Mouse (Mus musculus) liver, postnatal 0 days (tissue): ENCODE data around the gene Tnfsf15. TPM values are rescaled to one million over a fixed set of nuclear protein-coding genes. Genes with fewer than 3 reads are reported as not detected.
A peak's percentile ranks its signal among the peaks of the same experiment; 100 is the strongest.

Experiments
- ATAC-seq: fragments of 200-750 bp; cut with Nextera tagmentation; 2 replicates; pipeline ENCODE4 v1.8.0; 2017; ENCODE audit warnings: mild to moderate bottlenecking, moderate library complexity
- DNase-seq: peaks from one replicate; pipeline ENCODE4 v3.0.0-alpha.2; 2016
- H3K27ac ChIP-seq: fragments of 300-500 bp; sonication (generic); 2 replicates; pipeline ENCODE4 v1.5.1; 2014; ENCODE audit warnings: antibody characterized with exemption, moderate library complexity, mild to moderate bottlenecking, low read depth
- H3K27me3 ChIP-seq: fragments of 300-500 bp; sonication (generic); 2 replicates; pipeline ENCODE4 v1.6.1; 2014; ENCODE audit warnings: low read length, control low read depth, mixed read lengths; ENCODE audit not compliant: insufficient read depth
- H3K36me3 ChIP-seq: fragments of 300-500 bp; sonication (generic); replicated peaks from 2 replicates; pipeline ENCODE4 v1.6.1; 2014; ENCODE audit warnings: mild to moderate bottlenecking, control low read depth, low read length, moderate library complexity, mixed read lengths; ENCODE audit not compliant: insufficient read depth
- H3K4me1 ChIP-seq: fragments of 300-500 bp; sonication (generic); 2 replicates; pipeline ENCODE4 v1.6.1; 2014; ENCODE audit warnings: antibody characterized with exemption, mild to moderate bottlenecking, control low read depth; ENCODE audit not compliant: insufficient read depth
- H3K4me2 ChIP-seq: fragments of 300-500 bp; sonication (generic); 2 replicates; pipeline ENCODE4 v1.6.1; 2014; ENCODE audit warnings: low read depth, mild to moderate bottlenecking, low read length, moderate library complexity, mixed read lengths
- H3K4me3 ChIP-seq: fragments of 300-500 bp; sonication (generic); 2 replicates; pipeline ENCODE4 v1.5.1; 2014; ENCODE audit warnings: low read depth, low read length
- H3K9ac ChIP-seq: fragments of 300-500 bp; sonication (generic); replicated peaks from 2 replicates; pipeline ENCODE4 v1.6.1; 2014; ENCODE audit warnings: mild to moderate bottlenecking, moderate library complexity
- H3K9me3 ChIP-seq: fragments of 300-500 bp; sonication (generic); 2 replicates; pipeline ENCODE4 v1.6.1; 2016; ENCODE audit warnings: mild to moderate bottlenecking, control low read depth, low read length, mixed read lengths
- CTCF ChIP-seq: sonication (generic); IDR thresholded peaks from 2 replicates; pipeline ENCODE4 v1.5.1; 2016; ENCODE audit warnings: antibody characterized with exemption, low read depth
- EP300 ChIP-seq: IDR thresholded peaks from 2 replicates; pipeline ENCODE4 v1.6.1; 2016; ENCODE audit warnings: antibody characterized with exemption, low read depth, mild to moderate bottlenecking
- WGBS: fragments of 180-500 bp; shearing (Covaris S2); extraction: QIAGEN DNeasy Blood & Tissue Kit; methylation state at CpG from one replicate; pipeline ENCODE4 v1.1.7; 2014; ENCODE audit not compliant: insufficient replicate concordance; 5-methylcytosine and 5-hydroxymethylcytosine counted together
- polyA plus RNA-seq: library from polyadenylated mRNA; unstranded; fragments of >200 nt; fragmentation: Nextera tagmentation; extraction: Ambion mirVana; gene quantifications from 2 replicates; pipeline ENCODE4 v1.2.1, GENCODE M21; 2015

The Tnfsf15 gene
- polyA plus RNA-seq, 1 experiment from 2014 or later = not detected

DNA sequence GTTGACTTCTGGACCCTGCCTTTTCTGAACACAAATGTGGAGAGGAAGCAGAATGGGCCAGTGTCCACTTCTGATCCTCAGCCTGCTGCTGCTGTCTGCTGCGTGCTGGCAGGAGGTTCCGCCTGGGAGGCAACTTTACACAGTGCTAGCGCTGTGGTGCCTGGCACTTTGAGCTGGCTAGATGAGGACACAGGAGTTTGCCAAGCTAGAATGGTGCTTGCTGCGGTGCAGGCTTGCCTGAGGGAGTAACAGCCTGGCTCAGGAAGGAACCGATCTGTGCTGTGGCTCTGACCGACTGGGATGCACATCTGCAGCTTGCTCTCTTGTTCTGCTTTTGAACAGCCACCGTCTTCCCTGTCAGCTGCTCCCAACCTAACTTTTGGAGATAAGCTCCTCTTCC is 5.4 kb downstream of the Tnfsf15 start:
- Histone ChIP-seq H3K27ac (no peak overlapping the region), H3K9ac (no peak overlapping the region), H3K36me3 (no peaks in the 10 kb centered on the region), H3K9me3 (peaks cover 4% of the 10 kb centered on the region), H3K4me2 (no peak overlapping the region), H3K4me3 (no peak overlapping the region), H3K4me1 (0 out of 2 replicates have a peak, but pooled peaks cover under 1% of the 10 kb centered on the region), H3K27me3 (peaks cover 6% of the 10 kb centered on the region; the same call in 1 of the 2 replicates)
- DNase-seq (no peak), ATAC-seq (no peak)
- WGBS = 54% methylated on average over 7 of the region's 7 CpGs
- TF ChIP-seq EP300 (no peak), CTCF (no peak)

DNA sequence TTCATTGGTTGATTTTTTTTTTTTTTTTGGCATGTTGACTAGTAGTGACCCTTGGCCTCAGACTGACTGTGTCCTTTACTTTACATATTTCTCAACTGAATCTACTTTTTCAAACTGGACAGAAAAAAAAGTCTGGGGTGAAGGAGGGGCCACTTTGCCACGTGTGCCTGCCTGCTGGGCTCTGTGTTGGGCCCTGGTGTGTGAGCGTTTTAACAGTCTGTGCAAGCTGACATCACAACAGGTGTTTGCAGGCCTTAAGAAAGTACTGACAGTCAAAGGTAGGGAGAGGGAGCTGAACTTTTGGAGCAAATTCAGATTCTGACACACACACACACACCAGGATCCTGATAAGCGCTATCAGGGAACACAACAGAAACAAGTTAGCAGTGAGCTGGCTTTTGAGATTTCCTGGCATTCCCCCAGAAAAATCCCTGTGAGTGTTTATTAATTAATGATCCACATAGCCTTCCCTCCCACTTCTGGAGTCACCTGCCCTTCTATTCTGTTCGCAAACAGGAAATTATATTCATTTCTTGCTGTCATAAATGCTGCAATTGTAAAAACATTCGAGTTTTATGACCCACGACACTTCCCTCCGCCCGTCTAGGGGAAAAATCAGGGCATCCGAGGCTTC is 6.4 kb downstream of the Tnfsf15 start:
- Histone ChIP-seq H3K9me3 (peaks cover 4% of the 10 kb centered on the region), H3K27me3 (peaks cover 6% of the 10 kb centered on the region; the same call in 1 of the 2 replicates), H3K4me3 (no peak overlapping the region), H3K4me1 (no peaks in the 10 kb centered on the region), H3K36me3 (no peaks in the 10 kb centered on the region), H3K4me2 (no peak overlapping the region), H3K27ac (no peak overlapping the region), H3K9ac (no peak overlapping the region)
- DNase-seq (no peak), ATAC-seq (no peak)
- no peak for TF ChIP-seq EP300
- TF ChIP-seq CTCF = no peak
- 63% methylated on average over 9 of the region's 9 CpGs for WGBS

DNA sequence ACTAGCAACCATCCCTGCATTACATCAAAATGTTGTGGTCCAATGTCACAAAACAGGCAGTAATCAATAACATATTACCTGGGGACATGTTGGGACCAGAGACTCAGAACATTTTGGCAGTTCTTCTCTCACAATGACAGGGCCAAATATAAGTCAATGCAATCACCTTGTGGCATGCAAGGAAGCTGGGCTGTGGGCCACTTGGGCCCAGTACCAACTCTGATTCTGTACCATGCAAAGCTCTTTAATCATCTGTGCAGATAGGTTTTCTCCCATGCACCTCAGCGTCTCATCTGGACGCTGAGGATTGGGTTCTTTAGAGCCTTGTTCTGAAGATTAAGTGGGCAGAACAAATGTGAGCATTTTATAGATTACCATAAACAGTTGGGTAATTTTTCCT is 13.6 kb downstream of the Tnfsf15 start:
- H3K4me1 ChIP-seq = no peaks in the 10 kb centered on the region
- H3K27ac ChIP-seq = no peak overlapping the region
- DNase-seq (no peak), ATAC-seq (no peak)
- no peak overlapping the region for H3K9ac ChIP-seq
- H3K36me3 ChIP-seq = no peaks in the 10 kb centered on the region
- no peaks in the 10 kb centered on the region for H3K27me3 ChIP-seq
- TF ChIP-seq CTCF (no peak), EP300 (no peak)
- no peaks in the 10 kb centered on the region for H3K9me3 ChIP-seq
- 58% methylated on average over 2 of the region's 2 CpGs for WGBS
- no peak overlapping the region for H3K4me2 ChIP-seq
- no peak overlapping the region for H3K4me3 ChIP-seq

DNA sequence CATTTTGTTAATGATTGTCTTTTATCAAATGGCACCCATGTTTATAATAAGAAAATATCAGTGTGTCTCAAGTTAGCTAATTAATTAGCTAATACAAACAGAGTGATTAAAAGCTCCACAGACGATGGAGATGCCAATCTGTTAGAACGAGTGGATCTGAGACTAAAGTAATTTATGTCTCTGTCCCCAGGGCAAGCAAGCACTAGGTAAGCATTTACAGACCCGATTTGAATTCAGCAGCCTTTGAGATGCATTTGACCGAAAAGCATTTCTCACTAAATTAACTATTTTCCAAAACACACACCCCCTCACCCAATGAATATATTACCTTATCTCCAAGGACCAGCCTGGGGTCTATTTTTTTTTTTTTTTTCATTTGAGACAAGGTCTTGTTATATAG is 18.2 kb downstream of the Tnfsf15 start:
- Histone ChIP-seq H3K4me3 (no peak overlapping the region), H3K27ac (no peak overlapping the region), H3K9ac (no peak overlapping the region), H3K4me1 (no peaks in the 10 kb centered on the region), H3K4me2 (no peak overlapping the region), H3K9me3 (no peaks in the 10 kb centered on the region), H3K36me3 (no peaks in the 10 kb centered on the region), H3K27me3 (no peaks in the 10 kb centered on the region)
- no peak for TF ChIP-seq CTCF
- TF ChIP-seq EP300 = no peak
- DNase-seq (no peak), ATAC-seq (no peak)
- WGBS = 69% methylated on average over 4 of the region's 4 CpGs

DNA sequence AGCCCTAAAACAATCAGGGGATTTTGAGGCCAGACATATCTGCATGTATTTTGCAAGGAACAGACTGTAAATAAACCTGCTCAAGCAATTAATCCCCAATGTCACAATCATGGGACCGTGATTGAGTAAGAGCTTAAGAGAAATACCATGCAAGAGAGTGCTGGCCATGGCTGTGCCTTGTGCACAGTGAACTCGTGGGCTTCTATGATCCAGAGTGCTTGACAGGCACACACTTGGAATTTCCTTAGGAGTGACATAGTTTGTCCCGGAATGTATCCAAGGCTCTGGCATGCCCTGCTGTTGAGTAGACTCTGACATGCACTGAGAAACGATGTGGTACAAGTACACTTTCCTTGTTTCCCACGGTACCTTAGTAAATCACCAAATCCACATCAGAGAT is 18.9 kb downstream of the Tnfsf15 start:
- ATAC-seq (0 out of 2 replicates have a peak, but pooled peaks have one; percentile 48), DNase-seq (no peak)
- no peaks in the 10 kb centered on the region for H3K4me1 ChIP-seq

DNA sequence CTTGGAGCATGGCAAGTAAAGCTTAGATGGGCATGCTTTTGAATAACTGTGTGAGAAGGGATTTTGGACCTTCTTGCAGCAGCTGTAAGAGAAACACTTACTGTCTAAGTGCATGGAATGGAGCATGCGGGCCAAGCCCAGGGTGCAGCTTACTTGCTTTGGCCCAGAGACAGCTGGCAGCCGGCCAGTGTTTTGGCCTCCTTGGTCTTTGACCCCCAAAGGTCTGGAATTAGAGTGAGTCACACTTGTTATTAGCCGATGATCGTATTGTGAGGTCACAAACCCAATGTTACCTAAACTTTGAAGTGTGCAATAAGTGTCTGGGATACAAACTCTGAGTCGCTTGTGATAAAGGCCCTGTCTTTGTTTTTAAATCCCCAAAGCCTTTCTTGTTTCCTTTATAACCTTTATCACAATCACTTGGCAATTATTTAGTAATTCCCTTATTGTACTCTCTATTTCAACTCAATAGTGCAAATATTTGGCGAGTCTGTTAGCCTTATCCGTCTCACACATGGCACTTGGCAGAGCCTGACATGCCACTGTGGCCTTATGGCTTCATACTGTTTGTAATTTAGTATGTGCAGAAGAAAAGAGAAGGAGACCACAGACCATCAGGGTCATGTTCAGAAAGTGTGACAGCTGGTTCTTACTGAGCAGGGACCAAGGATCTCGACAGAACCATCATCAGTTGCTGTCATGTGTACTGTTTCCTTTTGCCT is 26.8 kb downstream of the Tnfsf15 start:
- ATAC-seq (peak; percentile 98), DNase-seq (peak; percentile 87)
- Histone ChIP-seq H3K27ac (no peak overlapping the region), H3K4me1 (peaks cover 4% of the 10 kb centered on the region; the same call in 1 of the 2 replicates), H3K27me3 (peaks cover 7% of the 10 kb centered on the region; the same call in 1 of the 2 replicates), H3K36me3 (no peaks in the 10 kb centered on the region), H3K4me3 (no peak overlapping the region), H3K9ac (no peak overlapping the region), H3K9me3 (no peaks in the 10 kb centered on the region), H3K4me2 (no peak overlapping the region)
- 51% methylated on average over 8 of the region's 8 CpGs for WGBS
- TF ChIP-seq CTCF (no peak), EP300 (0 out of 2 replicates have a peak, but pooled peaks have one; percentile 15)

More for the DNA sequence above, 18.9 kb downstream of the Tnfsf15 start:
- 63% methylated on average over 5 of the region's 5 CpGs for WGBS
- H3K9me3 ChIP-seq = no peaks in the 10 kb centered on the region
- no peaks in the 10 kb centered on the region for H3K36me3 ChIP-seq
- TF ChIP-seq CTCF = no peak
- no peak for TF ChIP-seq EP300
- no peak overlapping the region for H3K9ac ChIP-seq
- no peak overlapping the region for H3K27ac ChIP-seq
- H3K4me2 ChIP-seq = no peak overlapping the region
- H3K27me3 ChIP-seq = no peaks in the 10 kb centered on the region
- H3K4me3 ChIP-seq = no peak overlapping the region
